Mouse (Mus musculus) kidney, adult 10 weeks (tissue): ENCODE data around the gene Abce1. TPM values are rescaled to one million over a fixed set of nuclear protein-coding genes. Genes with fewer than 3 reads are reported as not detected.

Experiments
- polyA plus RNA-seq: library from polyadenylated mRNA; stranded (reverse); fragments of 350-450 nt; fragmentation: Illumina TruSeq; extraction: RNeasy Lipid Tissue Mini Kit (QIAGEN cat#74804); gene quantifications from one replicate; pipeline ENCODE4 v1.2.3, GENCODE M21; 2014; ENCODE audit warnings: low read depth, low replicate concordance

Gene Abce1
- 186 TPM for polyA plus RNA-seq

GRCm38 (mm10) chr8:79711064-79711961 lies at the start of gene Abce1, which contains the start of gene Anapc10:
Abce1 (minus strand) TSS chr8:79711740.
Anapc10 (plus strand) TSS chr8:79711820.

DNA sequence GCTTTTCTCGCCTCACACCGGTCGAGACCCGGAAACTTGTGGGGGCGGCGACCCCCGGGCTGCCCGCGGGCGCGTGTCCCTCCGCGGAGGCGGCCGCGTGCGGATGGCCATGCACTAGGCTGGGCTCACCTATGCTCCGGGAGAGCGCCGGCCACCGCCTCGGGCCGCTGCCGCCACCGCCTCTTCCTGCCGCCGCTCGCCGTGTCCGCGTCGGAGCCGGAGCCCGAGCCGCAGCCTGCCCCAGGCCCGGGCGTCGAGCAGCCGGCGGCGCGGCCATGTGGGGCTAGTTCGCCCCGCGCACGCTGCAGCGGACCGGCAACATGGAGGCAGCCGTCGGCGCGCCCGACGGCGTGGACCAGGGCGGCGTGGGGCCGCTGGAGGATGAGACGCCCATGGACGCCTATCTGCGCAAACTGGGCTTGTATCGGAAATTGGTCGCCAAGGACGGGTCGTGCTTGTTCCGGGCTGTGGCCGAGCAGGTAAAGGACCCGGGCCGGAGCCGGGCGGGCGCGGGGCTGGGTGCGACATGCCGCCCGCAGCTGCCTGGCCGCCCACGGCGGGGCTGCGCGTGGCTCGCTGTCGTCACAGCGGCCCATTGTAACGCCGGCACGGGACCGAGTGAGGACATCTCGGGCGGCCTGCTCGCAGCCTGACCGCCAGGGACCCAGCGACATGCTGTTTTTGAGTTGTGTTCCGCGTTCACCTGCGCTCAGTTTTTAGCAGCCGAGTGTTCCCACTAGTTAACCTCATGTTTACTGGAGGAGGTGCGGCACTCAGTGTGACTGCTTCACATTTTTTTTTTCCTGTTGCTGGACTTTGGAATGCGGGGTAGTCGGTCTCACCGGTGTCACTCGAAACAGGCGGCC lies 71.7 kb downstream of the Abce1 start, which contains the start of gene Otud4:
Otud4 (plus strand) TSS at position 33 of the 866 bp plus-strand sequence.

Other genes with a start within 250 kb of the Abce1 start
- 51.5 TPM for gene Otud4, start 72.1 kb downstream of the Abce1 start, polyA plus RNA-seq
- gene Anapc10, start 80 bp upstream of the Abce1 start, polyA plus RNA-seq = 37.3 TPM